Mouse (Mus musculus) layer of hippocampus, adult 6 months (tissue): ENCODE results near the gene Tbc1d2b. TPM values are rescaled to one million over a fixed set of nuclear protein-coding genes. Genes with fewer than 3 reads are reported as not detected.

Source experiments
- long read RNA-seq, 2 experiments: library from polyadenylated mRNA; unstranded; transcript quantifications; one replicate each; pipeline ENCODE4 v2.0.0; 2019 to 2020
- polyA plus RNA-seq: library from polyadenylated mRNA; unstranded; fragments of <200 nt; fragmentation: Nextera tagmentation; gene quantifications from 2 replicates; pipeline ENCODE4 v1.2.3, GENCODE M21; 2021

Tbc1d2b gene
- 0.98 and 1.1 TPM in 2 replicates for polyA plus RNA-seq
- long read RNA-seq, experiment 1, partial matches to known transcripts = 1 of 3 reads
- long read RNA-seq, experiment 1, other reads (novel, unspliced or antisense) = 2 of 3 reads
- long read RNA-seq, experiment 2, partial matches to known transcripts = 1 of 11 reads
- long read RNA-seq, experiment 2, other reads (novel, unspliced or antisense) = 10 of 11 reads

DNA sequence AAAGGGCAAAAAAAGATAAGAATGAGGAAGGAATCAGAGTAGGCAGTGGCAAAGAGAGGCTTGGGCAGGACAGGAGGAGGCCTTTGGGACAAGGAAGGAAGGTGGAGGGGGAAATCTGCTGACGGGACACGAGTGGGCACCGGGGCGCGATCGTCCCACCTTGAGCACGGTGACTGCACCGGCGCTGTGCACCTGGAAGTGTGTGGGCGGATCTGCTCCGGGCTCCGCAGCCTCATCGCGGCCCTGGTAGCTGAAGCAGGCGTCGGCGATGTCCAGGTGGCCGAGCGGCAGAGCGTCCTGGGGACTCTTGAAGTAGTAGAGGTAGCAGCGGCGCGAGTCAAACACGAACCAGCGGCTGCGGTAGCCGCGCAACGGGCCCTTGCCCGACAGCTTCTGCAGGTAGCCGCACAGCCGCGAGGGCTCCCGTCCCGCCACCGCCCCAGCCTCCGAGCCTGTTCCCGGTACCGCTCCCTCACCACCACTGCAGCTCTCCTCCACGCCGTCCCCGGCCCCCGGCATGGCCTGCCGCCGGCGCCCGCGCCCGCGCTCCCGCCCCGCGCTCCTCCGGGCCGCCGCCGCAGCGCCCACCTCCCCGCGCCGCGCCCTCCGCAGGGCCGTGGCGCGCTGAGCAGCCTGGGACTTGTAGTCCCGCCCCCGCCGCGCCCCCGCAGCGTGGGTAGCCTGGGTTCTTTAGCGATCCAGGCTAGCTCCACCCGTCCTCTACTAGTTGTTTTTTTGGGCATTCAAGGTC, at the start of gene Tbc1d2b:
TSS of gene Tbc1d2b (minus strand) at position 612 of the 751 bp plus-strand sequence.

DNA sequence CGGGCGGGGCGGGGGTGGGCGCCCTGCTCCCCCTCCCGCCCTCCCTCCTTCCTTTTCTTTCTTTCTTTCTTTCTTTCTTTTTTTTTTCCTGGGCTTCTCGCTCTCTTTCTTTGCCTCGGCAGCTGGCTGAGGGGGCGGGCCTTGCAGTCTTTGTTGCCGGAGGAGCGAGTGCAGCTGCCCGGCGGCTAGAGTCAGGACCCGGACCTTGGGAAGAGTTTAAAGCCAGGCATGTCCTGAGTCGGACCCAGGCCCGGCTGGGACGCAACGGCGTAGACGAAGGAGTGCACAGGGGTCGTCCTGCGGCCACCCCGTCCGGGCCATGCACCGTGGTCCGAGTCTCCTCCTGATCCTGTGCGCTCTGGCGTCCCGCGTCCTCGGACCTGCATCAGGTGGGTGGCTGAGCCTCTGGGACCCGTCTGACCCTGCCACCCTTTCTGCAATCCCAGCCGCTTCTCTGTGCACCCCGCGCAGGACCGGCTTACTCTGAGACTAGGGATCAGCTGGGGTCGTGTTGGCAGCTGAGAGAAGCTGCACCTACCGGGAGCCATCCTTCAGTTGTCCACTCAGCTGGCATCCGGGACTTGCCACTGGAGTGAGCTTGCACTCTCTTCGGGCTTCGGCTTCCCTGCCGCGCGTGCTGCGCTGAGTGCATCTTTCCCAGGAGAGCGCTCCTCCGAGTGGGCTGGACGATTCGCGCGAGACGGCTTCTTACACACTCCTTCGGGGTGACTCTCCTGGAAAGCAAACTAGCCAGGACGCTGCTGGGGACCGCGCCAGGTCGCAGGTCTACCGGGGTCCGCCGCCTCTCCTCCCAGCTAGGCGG, 107.5 kb downstream of the Tbc1d2b start, which contains the start of gene Adamts7:
TSS of gene Adamts7 (plus strand) at position 144 of the 823 bp plus-strand sequence.

Other genes starting within 250 kb of the Tbc1d2b start
- gene Ctsh, start 216.7 kb downstream of the Tbc1d2b start, polyA plus RNA-seq = 25.5 and 29.2 TPM in 2 replicates
- gene Morf4l1, start 156.0 kb downstream of the Tbc1d2b start, polyA plus RNA-seq = 306 and 352 TPM in 2 replicates
- not detected in 2 replicates for gene Adamts7, start 107.7 kb downstream of the Tbc1d2b start, polyA plus RNA-seq